Mouse (Mus musculus): Measurements from ENCODE around the gene 2310011J03Rik.

DNA sequence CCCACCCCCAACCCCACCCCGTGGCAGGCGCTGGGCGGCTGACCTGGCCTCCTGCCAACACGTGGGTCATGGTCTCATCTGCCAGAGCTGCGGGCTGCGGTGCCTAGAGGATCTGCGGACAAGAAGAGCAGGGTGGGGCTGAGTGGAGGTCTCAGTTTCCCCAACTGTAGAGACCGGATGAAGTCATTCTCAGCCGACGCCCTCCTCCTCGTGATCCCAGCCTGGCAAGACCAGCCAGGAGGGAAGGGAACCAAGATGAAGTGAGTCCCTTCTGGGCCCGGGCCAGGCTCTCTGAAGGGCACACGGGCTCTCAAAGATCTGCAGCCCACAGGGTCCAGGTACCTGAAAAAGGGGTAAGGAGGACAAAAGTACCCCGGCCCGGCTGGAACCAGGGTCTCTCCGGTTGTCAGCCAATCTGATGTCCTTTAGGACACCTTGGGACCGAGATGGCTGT lies 27.2 kb upstream of the 2310011J03Rik start:
- TF ChIP-seq CTCF (IDR thresholded peaks at IDR 0.05; ENCODE audit: insufficient read depth, low read length) (no peak), POLR2A (IDR thresholded peaks at IDR 0.05; ENCODE audit: borderline replicate concordance, extremely low read depth, low read depth, low read length) (no peak)

Data from lung, adult 2 months (tissue).